Mouse (Mus musculus) hindbrain, embryonic 16.5 days (tissue): ENCODE measurements around the gene Med24. TPM values are rescaled to one million over a fixed set of nuclear protein-coding genes. Genes with fewer than 3 reads are reported as not detected.
"Not testable (repeated sequence)": the region's sequence is repeated elsewhere in the genome, so short reads cannot be mapped to it uniquely, and the experiment has no call there.

ENCODE experiments used
- ATAC-seq: fragments of 200-750 bp; cut with Nextera tagmentation; 2 replicates; pipeline ENCODE4 v1.8.0; 2017; ENCODE audit warnings: moderate TSS enrichment, moderate library complexity
- H3K27ac ChIP-seq: fragments of 300-500 bp; sonication (generic); 2 replicates; pipeline ENCODE4 v1.5.1; 2014; ENCODE audit warnings: low read depth, mild to moderate bottlenecking, control low read depth, low read length, moderate library complexity
- H3K27me3 ChIP-seq: fragments of 300-500 bp; sonication (generic); replicated peaks from 2 replicates; pipeline ENCODE4 v1.6.1; 2014; ENCODE audit warnings: low read length; ENCODE audit not compliant: control insufficient read depth, insufficient read depth
- H3K36me3 ChIP-seq: fragments of 300-500 bp; sonication (generic); 2 replicates; pipeline ENCODE4 v1.6.1; 2014; ENCODE audit warnings: mild to moderate bottlenecking, low read length, moderate library complexity, mixed read lengths; ENCODE audit not compliant: control insufficient read depth, insufficient read depth
- H3K4me1 ChIP-seq: fragments of 300-500 bp; sonication (generic); 2 replicates; pipeline ENCODE4 v1.6.1; 2014; ENCODE audit warnings: low read depth, low read length; ENCODE audit not compliant: control insufficient read depth, insufficient read depth
- H3K4me2 ChIP-seq: fragments of 300-500 bp; sonication (generic); 2 replicates; pipeline ENCODE4 v1.6.1; 2014; ENCODE audit warnings: mild to moderate bottlenecking, low read length, control low read depth, moderate library complexity
- H3K4me3 ChIP-seq: fragments of 300-500 bp; sonication (generic); 2 replicates; pipeline ENCODE4 v1.5.1; 2014; ENCODE audit warnings: mild to moderate bottlenecking, low read length, control low read depth, moderate library complexity
- H3K9ac ChIP-seq: fragments of 300-500 bp; sonication (generic); 2 replicates; pipeline ENCODE4 v1.6.1; 2014; ENCODE audit warnings: low read depth, mild to moderate bottlenecking, control low read depth, low read length, moderate library complexity
- H3K9me3 ChIP-seq: fragments of 300-500 bp; sonication (generic); 2 replicates; pipeline ENCODE4 v1.6.1; 2014; ENCODE audit warnings: mild to moderate bottlenecking, low read length, moderate library complexity; ENCODE audit not compliant: control insufficient read depth
- WGBS: fragments of 180-500 bp; shearing (Covaris S2); extraction: QIAGEN DNeasy Blood & Tissue Kit; methylation state at CpG from one replicate; pipeline ENCODE4 v1.1.7; 2014; 5-methylcytosine and 5-hydroxymethylcytosine counted together
- polyA plus RNA-seq: library from polyadenylated mRNA; unstranded; fragments of >200 nt; fragmentation: Nextera tagmentation; extraction: Ambion mirVana; gene quantifications from 2 replicates; pipeline ENCODE4 v1.2.1, GENCODE M21; 2015

The Med24 gene
- polyA plus RNA-seq, 1 experiment from 2014 or later, result 62.5 TPM

GRCm38 (mm10) chr11:98712009-98712408 lies 17.2 kb downstream of the Med24 start:
- not testable (repeated sequence) for H3K4me3 ChIP-seq, H3K4me1 ChIP-seq, H3K9ac ChIP-seq, H3K27me3 ChIP-seq, H3K9me3 ChIP-seq, H3K4me2 ChIP-seq, ATAC-seq, H3K27ac ChIP-seq
- 82% methylated on average over 6 of the region's 6 CpGs for WGBS
- peaks cover 38% of the 10 kb centered on the region for H3K36me3 ChIP-seq

GRCm38 (mm10) chr11:98711046-98711434 lies 18.2 kb downstream of the Med24 start:
- ATAC-seq, result no peak
- Histone ChIP-seq H3K27ac (no peak overlapping the region), H3K9me3 (no peaks in the 10 kb centered on the region), H3K4me3 (no peak overlapping the region), H3K27me3 (no peaks in the 10 kb centered on the region), H3K4me1 (peaks cover 5% of the 10 kb centered on the region), H3K4me2 (no peak overlapping the region), H3K36me3 (peaks cover 46% of the 10 kb centered on the region), H3K9ac (no peak overlapping the region)
- WGBS, result 89% methylated on average over 4 of the region's 4 CpGs

- Histone ChIP-seq H3K36me3 (peaks cover 48% of the 10 kb centered on the region), H3K9ac (no peak overlapping the region), H3K4me2 (no peak overlapping the region), H3K4me3 (no peak overlapping the region), H3K9me3 (no peaks in the 10 kb centered on the region), H3K27me3 (no peaks in the 10 kb centered on the region), H3K4me1 (peaks cover 5% of the 10 kb centered on the region), H3K27ac (no peak overlapping the region)
- WGBS, result 55% methylated on average over 12 of the region's 12 CpGs
- ATAC-seq, result no peak
These were observed 18.7 kb downstream of the Med24 start for GRCm38 (mm10) chr11:98710416-98711045.

GRCm38 (mm10) chr11:98709001-98709741 lies 20.1 kb downstream of the Med24 start:
- ATAC-seq, result no peak
- no peak overlapping the region for H3K4me3 ChIP-seq
- H3K27ac ChIP-seq, result no peak overlapping the region
- H3K36me3 ChIP-seq, result peaks cover 52% of the 10 kb centered on the region
- WGBS, result 80% methylated on average over 26 of the region's 26 CpGs
- no peaks in the 10 kb centered on the region for H3K9me3 ChIP-seq
- no peak overlapping the region for H3K4me2 ChIP-seq
- H3K9ac ChIP-seq, result no peak overlapping the region
- peaks cover 5% of the 10 kb centered on the region for H3K4me1 ChIP-seq
- no peaks in the 10 kb centered on the region for H3K27me3 ChIP-seq

- Histone ChIP-seq H3K27me3 (no peaks in the 10 kb centered on the region), H3K27ac (0 out of 2 replicates have a peak overlapping the region, but pooled peaks have one; percentile 34), H3K4me2 (no peak overlapping the region), H3K9me3 (no peaks in the 10 kb centered on the region), H3K36me3 (peaks cover 51% of the 10 kb centered on the region), H3K4me1 (peaks cover 5% of the 10 kb centered on the region), H3K9ac (no peak overlapping the region), H3K4me3 (no peak overlapping the region)
- 85% methylated on average over 19 of the region's 19 CpGs for WGBS
- no peak for ATAC-seq
These were observed 20.8 kb downstream of the Med24 start for GRCm38 (mm10) chr11:98708282-98708956.

GRCm38 (mm10) chr11:98707401-98708281 lies 21.6 kb downstream of the Med24 start:
- Histone ChIP-seq H3K9ac (no peak overlapping the region), H3K9me3 (no peaks in the 10 kb centered on the region), H3K4me1 (peaks cover 5% of the 10 kb centered on the region), H3K4me2 (no peak overlapping the region), H3K36me3 (peaks cover 46% of the 10 kb centered on the region), H3K27me3 (no peaks in the 10 kb centered on the region), H3K27ac (no peak overlapping the region), H3K4me3 (no peak overlapping the region)
- ATAC-seq, result peak; percentile 55; the same call in 1 of the 2 replicates
- 87% methylated on average over 22 of the region's 22 CpGs for WGBS

GRCm38 (mm10) chr11:98705021-98705420 lies 24.2 kb downstream of the Med24 start:
- H3K4me3 ChIP-seq, result no peak overlapping the region
- H3K4me2 ChIP-seq, result no peak overlapping the region
- no peak overlapping the region for H3K27ac ChIP-seq
- peaks cover 43% of the 10 kb centered on the region for H3K36me3 ChIP-seq
- no peak for ATAC-seq
- H3K4me1 ChIP-seq, result peaks cover 5% of the 10 kb centered on the region
- 91% methylated on average over 10 of the region's 10 CpGs for WGBS
- no peaks in the 10 kb centered on the region for H3K27me3 ChIP-seq
- H3K9ac ChIP-seq, result no peak overlapping the region
- H3K9me3 ChIP-seq, result no peaks in the 10 kb centered on the region

GRCm38 (mm10) chr11:98702323-98702722 lies 26.9 kb downstream of the Med24 start:
- ATAC-seq, result no peak
- WGBS, result 68% methylated on average over 5 of the region's 5 CpGs
- no peak overlapping the region for H3K4me3 ChIP-seq
- no peak overlapping the region for H3K27ac ChIP-seq
- H3K4me2 ChIP-seq, result no peak overlapping the region
- H3K4me1 ChIP-seq, result no peaks in the 10 kb centered on the region
- no peak overlapping the region for H3K9ac ChIP-seq
- no peaks in the 10 kb centered on the region for H3K9me3 ChIP-seq
- H3K27me3 ChIP-seq, result no peaks in the 10 kb centered on the region
- H3K36me3 ChIP-seq, result peaks cover 28% of the 10 kb centered on the region
